Mouse (Mus musculus): ENCODE data around the gene Nadsyn1. TPM values are rescaled to one million over a fixed set of nuclear protein-coding genes. Genes with fewer than 3 reads are reported as not detected.

The Nadsyn1 gene
- polyA plus RNA-seq, 1 experiment, result 10.8 TPM

DNA sequence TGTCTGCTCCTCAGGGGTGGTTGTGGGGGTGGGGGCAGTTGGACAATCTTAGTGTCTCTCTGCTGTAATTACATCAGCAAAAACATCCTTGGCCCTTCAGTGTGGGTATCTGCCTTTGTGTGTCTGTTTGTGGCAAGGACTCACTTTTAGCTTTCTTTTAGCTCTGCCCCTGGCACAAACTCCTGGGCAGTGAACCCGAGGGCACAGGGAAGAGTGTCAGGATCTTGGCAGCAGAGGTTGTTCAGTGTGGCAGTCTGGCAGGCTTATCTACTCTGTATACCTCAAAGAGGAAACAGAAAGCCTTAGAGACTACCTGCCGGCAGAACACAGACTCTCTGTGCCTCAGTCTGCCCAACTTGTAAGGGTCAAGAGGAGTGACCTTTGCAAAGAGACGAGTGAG is 65.0 kb downstream of the Nadsyn1 start:
- no peak for TF ChIP-seq POLR2A (IDR thresholded peaks at IDR 0.05; ENCODE audit: borderline replicate concordance, insufficient read depth, low read length)
- TF ChIP-seq CTCF (IDR thresholded peaks at IDR 0.05; ENCODE audit: borderline replicate concordance, insufficient read depth, low read depth, low read length), result no peak
- no peaks in the 10 kb centered on the region; the same call in 1 of the 2 replicates for H3K27me3 ChIP-seq (ENCODE audit: control insufficient read depth, insufficient read depth, low read length)
- DNase-seq, result no peak
- H3K27ac ChIP-seq (ENCODE audit: insufficient read depth, low read length), result no peak overlapping the region
- no peak overlapping the region for H3K4me3 ChIP-seq (replicated peaks; ENCODE audit: insufficient read depth, low read depth, low read length)
- 31% methylated on average over 3 of the region's 3 CpGs for WGBS
- H3K4me1 ChIP-seq (ENCODE audit: control insufficient read depth, insufficient read depth, low read length), result peaks cover 20% of the 10 kb centered on the region

DNA sequence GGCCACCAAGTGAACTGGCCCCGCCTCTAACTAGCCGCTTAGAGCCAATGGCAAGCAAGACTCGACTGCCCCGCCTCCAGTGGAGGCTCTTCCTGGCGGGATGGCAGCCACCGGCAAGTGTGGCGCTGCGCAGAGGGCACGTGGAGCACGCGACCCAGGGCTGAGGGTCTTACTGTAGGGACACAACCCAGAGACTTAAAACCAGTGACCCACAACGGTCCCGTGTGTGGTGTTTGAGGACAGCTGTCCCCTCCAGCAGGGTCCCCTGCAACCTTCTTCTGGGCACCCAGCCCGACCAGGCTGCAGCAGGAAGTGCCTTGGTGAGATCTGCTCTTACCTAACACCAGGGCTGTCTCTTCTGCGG is 65.6 kb downstream of the Nadsyn1 start:
- DNase-seq, result peak; percentile 56 to 60
- H3K27ac ChIP-seq (ENCODE audit: insufficient read depth, low read length), result no peak overlapping the region
- TF ChIP-seq POLR2A (IDR thresholded peaks at IDR 0.05; ENCODE audit: borderline replicate concordance, insufficient read depth, low read length) (no peak), CTCF (IDR thresholded peaks at IDR 0.05; ENCODE audit: borderline replicate concordance, insufficient read depth, low read depth, low read length) (no peak)
- H3K27me3 ChIP-seq (ENCODE audit: control insufficient read depth, insufficient read depth, low read length), result no peaks in the 10 kb centered on the region; the same call in 1 of the 2 replicates
- 1% methylated on average over 15 of the region's 15 CpGs for WGBS
- peak overlapping the region; percentile 5 for H3K4me3 ChIP-seq (replicated peaks; ENCODE audit: insufficient read depth, low read depth, low read length)
- H3K4me1 ChIP-seq (ENCODE audit: control insufficient read depth, insufficient read depth, low read length), result peaks cover 20% of the 10 kb centered on the region

DNA sequence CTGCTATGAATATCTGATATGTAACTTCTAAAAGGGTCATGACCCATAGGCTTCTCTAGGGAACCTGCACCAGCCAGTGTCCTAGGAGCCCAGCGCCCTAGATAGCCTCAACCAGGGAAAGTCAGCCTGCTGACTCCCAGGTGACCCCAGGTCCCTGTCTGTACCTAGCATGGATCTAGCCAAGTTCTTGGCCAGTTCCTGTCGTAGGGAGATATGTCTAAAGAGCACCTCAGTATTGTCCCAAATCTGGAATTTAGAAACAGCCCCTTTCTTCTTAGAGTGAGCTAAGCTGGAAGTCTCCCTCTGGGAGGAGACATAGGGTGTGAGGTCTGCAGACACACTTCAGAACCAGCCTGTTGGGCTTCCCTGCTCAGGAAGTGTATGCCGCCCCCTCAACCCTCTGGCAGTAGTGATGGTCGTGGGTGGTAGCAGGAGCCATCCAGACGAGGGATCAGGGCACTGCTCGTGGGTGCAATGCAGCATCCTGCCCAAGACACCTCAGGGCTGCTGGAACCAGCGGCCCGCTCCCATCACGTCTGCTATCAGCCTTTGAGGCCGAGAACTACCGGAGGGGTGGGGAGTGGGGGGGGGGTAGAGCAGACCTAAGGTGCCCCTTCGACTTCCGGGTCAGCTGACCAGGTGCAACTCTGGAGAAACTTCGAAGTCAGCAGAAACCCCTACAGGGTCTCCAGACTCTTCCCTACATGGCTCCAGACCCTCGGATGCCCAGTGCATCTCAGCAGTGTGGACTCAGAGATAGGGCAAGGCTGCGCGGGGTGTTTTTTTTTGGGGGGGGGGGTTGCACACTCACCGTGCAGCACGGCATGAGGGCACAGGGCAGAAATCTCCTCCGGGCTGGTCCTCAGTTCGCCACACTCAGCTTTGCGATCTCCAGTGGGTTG is 66.3 kb downstream of the Nadsyn1 start, which contains the start of gene Osbpl5:
Osbpl5 (minus strand) TSS at position 861 of the 902 bp plus-strand sequence.
- Histone ChIP-seq H3K27ac (ENCODE audit: insufficient read depth, low read length) (no peak within 1 kb of the TSS), H3K4me3 (replicated peaks; ENCODE audit: insufficient read depth, low read depth, low read length) (peak within 1 kb of the TSS; percentile 5), H3K27me3 (ENCODE audit: control insufficient read depth, insufficient read depth, low read length) (no peaks in the 10 kb centered on the region; the same call in 1 of the 2 replicates), H3K4me1 (ENCODE audit: control insufficient read depth, insufficient read depth, low read length) (peaks cover 20% of the 10 kb centered on the region)
- 26% methylated on average over 22 of the region's 22 CpGs for WGBS
- no peak for DNase-seq
- TF ChIP-seq CTCF (IDR thresholded peaks at IDR 0.05; ENCODE audit: borderline replicate concordance, insufficient read depth, low read depth, low read length), result no peak
- no peak for TF ChIP-seq POLR2A (IDR thresholded peaks at IDR 0.05; ENCODE audit: borderline replicate concordance, insufficient read depth, low read length)

DNA sequence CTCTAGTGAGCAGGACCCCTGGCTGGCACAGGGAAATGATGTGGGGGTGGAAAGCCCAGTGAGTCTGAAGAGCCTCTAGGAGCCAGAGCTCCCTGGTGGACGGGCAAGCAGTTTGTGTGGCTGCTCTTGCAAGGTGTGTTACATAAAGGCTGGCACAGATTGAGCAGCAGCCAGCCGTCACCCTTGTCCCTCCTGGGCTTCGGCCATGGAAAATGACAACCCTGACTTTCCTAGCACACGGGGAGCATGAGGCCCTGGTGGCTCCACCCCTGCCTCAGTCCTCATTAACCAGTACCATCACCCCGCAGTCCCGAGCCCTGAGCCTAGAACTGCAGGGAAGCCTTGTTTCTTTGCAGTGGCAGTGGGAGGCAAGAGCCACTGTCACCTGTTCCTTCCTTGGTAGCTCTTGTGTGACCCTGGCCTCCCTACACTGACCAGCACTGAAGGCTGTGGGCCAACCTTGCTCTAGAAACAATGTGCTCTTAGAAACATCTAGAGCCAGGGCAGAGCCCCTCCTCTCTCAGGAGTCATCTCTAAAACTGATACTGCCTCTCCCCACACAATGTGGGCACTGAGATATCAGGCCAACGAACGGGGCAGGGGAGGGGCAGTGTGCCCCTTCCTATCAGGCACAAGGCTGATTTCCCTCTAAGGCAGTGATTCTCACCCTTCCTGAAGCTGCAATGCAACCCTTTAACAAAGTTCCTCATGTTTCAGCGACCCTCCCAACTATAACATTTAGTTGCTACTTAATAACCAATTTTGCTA is 67.1 kb downstream of the Nadsyn1 start:
- no peak overlapping the region for H3K4me3 ChIP-seq (replicated peaks; ENCODE audit: insufficient read depth, low read depth, low read length)
- TF ChIP-seq CTCF (IDR thresholded peaks at IDR 0.05; ENCODE audit: borderline replicate concordance, insufficient read depth, low read depth, low read length), result no peak
- TF ChIP-seq POLR2A (IDR thresholded peaks at IDR 0.05; ENCODE audit: borderline replicate concordance, insufficient read depth, low read length), result no peak
- 62% methylated on average over 9 of the region's 9 CpGs for WGBS

DNA sequence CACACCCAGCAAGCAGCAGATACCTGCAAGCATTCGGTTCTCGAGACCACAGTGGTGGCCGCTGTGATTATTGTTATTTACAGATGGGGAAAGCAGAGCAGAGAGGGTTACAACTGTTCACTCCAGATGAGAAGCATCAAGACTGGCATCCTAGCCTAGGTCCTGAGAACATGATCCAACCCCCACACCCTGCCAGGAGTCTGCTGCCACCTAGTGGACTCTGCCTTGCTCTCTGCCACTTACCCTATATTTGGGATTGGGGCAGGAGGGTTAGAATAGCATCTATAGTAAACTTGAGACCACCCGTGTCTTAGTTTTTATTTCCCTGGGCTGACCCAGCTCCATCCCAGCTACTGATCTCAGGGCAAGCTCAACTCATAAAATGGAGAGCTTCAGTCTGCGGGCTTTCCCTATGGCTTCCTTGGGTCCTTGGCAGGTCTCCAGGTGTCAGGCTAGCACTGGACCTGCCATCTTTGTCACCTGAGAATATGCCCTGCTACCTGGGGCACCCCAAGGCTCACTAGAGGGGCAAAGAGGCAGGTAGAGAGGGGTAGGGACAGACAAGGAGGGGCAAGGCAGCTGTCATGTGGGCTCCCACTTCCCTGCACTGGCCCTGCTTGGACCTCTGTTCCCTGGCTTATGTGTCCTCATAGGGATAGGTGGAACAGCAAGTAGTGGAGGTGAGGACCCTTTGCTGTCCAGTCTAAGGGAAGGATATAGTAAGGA is 68.5 kb downstream of the Nadsyn1 start:
- TF ChIP-seq POLR2A (IDR thresholded peaks at IDR 0.05; ENCODE audit: borderline replicate concordance, insufficient read depth, low read length) (no peak), CTCF (IDR thresholded peaks at IDR 0.05; ENCODE audit: borderline replicate concordance, insufficient read depth, low read depth, low read length) (peak; percentile 75)
- no peak overlapping the region for H3K4me3 ChIP-seq (replicated peaks; ENCODE audit: insufficient read depth, low read depth, low read length)
- WGBS, result 62% methylated on average over 5 of the region's 5 CpGs
- H3K4me1 ChIP-seq (ENCODE audit: control insufficient read depth, insufficient read depth, low read length), result peaks cover 18% of the 10 kb centered on the region
- DNase-seq, result peak in 1 of 2 experiments; percentile 46
- H3K27ac ChIP-seq (ENCODE audit: insufficient read depth, low read length), result no peak overlapping the region
- no peaks in the 10 kb centered on the region; the same call in 1 of the 2 replicates for H3K27me3 ChIP-seq (ENCODE audit: control insufficient read depth, insufficient read depth, low read length)

More for the DNA sequence above, 67.1 kb downstream of the Nadsyn1 start:
- DNase-seq, result peak in 1 of 2 experiments; percentile 40
- Histone ChIP-seq H3K27me3 (ENCODE audit: control insufficient read depth, insufficient read depth, low read length) (no peaks in the 10 kb centered on the region; the same call in 1 of the 2 replicates), H3K4me1 (ENCODE audit: control insufficient read depth, insufficient read depth, low read length) (peaks cover 20% of the 10 kb centered on the region), H3K27ac (ENCODE audit: insufficient read depth, low read length) (no peak overlapping the region)

DNA sequence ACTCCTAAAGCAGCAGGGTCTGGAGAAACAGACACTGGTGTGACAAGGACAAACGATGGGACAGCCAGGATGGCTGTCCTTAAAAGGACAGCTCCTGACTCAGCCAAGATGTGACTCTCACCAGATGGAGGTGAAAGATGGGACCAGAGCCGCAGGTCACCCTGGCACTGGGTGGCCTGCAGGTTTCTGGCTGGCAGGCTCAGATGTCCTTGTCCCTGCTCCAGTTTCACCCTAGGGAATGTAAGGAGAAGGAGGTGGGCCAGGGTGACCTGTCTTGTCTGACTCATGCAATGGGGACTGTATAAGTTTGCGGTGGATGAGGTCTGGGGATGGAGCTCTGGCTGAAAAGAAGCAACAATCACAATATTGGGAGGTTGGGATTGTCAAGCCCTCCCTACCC is 70.0 kb downstream of the Nadsyn1 start:
- peak in 1 of 2 experiments; percentile 64 for DNase-seq
- no peak overlapping the region for H3K4me3 ChIP-seq (replicated peaks; ENCODE audit: insufficient read depth, low read depth, low read length)

DNA sequence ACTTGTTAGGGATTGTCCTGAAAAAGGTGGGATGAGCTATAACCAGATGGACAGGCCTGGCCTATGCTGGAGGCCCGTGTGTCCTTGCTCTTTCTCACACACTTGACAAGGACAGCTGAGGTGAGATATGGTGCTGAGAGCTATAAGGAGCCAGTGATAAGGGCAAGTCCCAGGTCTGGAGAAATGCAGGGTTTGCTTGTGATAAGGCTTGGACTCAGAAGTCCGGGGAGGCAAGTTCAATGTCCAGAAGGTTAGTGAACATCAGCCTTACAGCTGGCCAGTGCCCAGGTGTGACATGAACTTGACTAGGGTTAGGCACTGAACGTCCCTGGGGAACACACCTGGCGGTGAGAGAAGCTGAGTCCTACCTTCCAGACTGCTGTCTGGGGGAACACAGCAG is 70.6 kb downstream of the Nadsyn1 start:
- H3K27ac ChIP-seq (ENCODE audit: insufficient read depth, low read length), result no peak overlapping the region
- no peak overlapping the region for H3K4me3 ChIP-seq (replicated peaks; ENCODE audit: insufficient read depth, low read depth, low read length)
- DNase-seq, result no peak
- H3K27me3 ChIP-seq (ENCODE audit: control insufficient read depth, insufficient read depth, low read length), result no peaks in the 10 kb centered on the region; the same call in 1 of the 2 replicates
- no peak for TF ChIP-seq CTCF (IDR thresholded peaks at IDR 0.05; ENCODE audit: borderline replicate concordance, insufficient read depth, low read depth, low read length)
- no peak for TF ChIP-seq POLR2A (IDR thresholded peaks at IDR 0.05; ENCODE audit: borderline replicate concordance, insufficient read depth, low read length)
- 0 out of 2 replicates have a peak, but pooled peaks cover 5% of the 10 kb centered on the region for H3K4me1 ChIP-seq (ENCODE audit: control insufficient read depth, insufficient read depth, low read length)
- WGBS, result 80% methylated on average over 4 of the region's 4 CpGs

More for the DNA sequence above, 70.0 kb downstream of the Nadsyn1 start:
- H3K4me1 ChIP-seq (ENCODE audit: control insufficient read depth, insufficient read depth, low read length), result peaks cover 6% of the 10 kb centered on the region; the same call in 1 of the 2 replicates
- H3K27ac ChIP-seq (ENCODE audit: insufficient read depth, low read length), result no peak overlapping the region
- WGBS, result 57% methylated on average over 3 of the region's 3 CpGs
- TF ChIP-seq POLR2A (IDR thresholded peaks at IDR 0.05; ENCODE audit: borderline replicate concordance, insufficient read depth, low read length) (no peak), CTCF (IDR thresholded peaks at IDR 0.05; ENCODE audit: borderline replicate concordance, insufficient read depth, low read depth, low read length) (no peak)
- H3K27me3 ChIP-seq (ENCODE audit: control insufficient read depth, insufficient read depth, low read length), result no peaks in the 10 kb centered on the region; the same call in 1 of the 2 replicates
